Mouse (Mus musculus): Measurements from ENCODE around the gene Ddx42. TPM values are rescaled to one million over a fixed set of nuclear protein-coding genes. Genes with fewer than 3 reads are reported as not detected.

The Ddx42 gene
- polyA plus RNA-seq, 1 experiment from 2014 or later, result 35.3 TPM

- Histone ChIP-seq H3K36me3 (ENCODE audit: insufficient read depth, low read length) (peaks cover 44% of the 10 kb centered on the region), H3K9me3 (ENCODE audit: low read length) (no peaks in the 10 kb centered on the region), H3K4me2 (replicated peaks; ENCODE audit: low read depth, low read length) (no peak overlapping the region), H3K27ac (ENCODE audit: low read length) (no peak overlapping the region), H3K4me1 (ENCODE audit: insufficient read depth, low read depth, low read length) (peaks cover 12% of the 10 kb centered on the region), H3K4me3 (ENCODE audit: low read depth, low read length) (no peak overlapping the region), H3K9ac (replicated peaks; ENCODE audit: low read depth) (no peak overlapping the region), H3K27me3 (replicated peaks; ENCODE audit: insufficient read depth, low read length) (no peaks in the 10 kb centered on the region)
- WGBS, result 82% methylated on average over 9 of the region's 9 CpGs
- TF ChIP-seq CTCF (IDR thresholded peaks at IDR 0.05) (no peak), EP300 (IDR thresholded peaks at IDR 0.05) (no peak)
- no peak for ATAC-seq
- no peak for DNase-seq (ENCODE audit: low spot score)
Observed at GRCm38 (mm10) chr11:106263963-106264362, 47.2 kb downstream of the Ddx42 start.

- H3K4me2 ChIP-seq (replicated peaks; ENCODE audit: low read depth, low read length), result no peak overlapping the region
- H3K4me1 ChIP-seq (ENCODE audit: insufficient read depth, low read depth, low read length), result peaks cover 16% of the 10 kb centered on the region
- no peak overlapping the region for H3K4me3 ChIP-seq (ENCODE audit: low read depth, low read length)
- H3K9me3 ChIP-seq (ENCODE audit: low read length), result no peaks in the 10 kb centered on the region
- WGBS, result 86% methylated on average over 15 of the region's 15 CpGs
- no peak for DNase-seq (ENCODE audit: low spot score)
- peaks cover 44% of the 10 kb centered on the region for H3K36me3 ChIP-seq (ENCODE audit: insufficient read depth, low read length)
- no peak overlapping the region for H3K9ac ChIP-seq (replicated peaks; ENCODE audit: low read depth)
- H3K27ac ChIP-seq (ENCODE audit: low read length), result no peak overlapping the region
- TF ChIP-seq CTCF (IDR thresholded peaks at IDR 0.05) (no peak), EP300 (IDR thresholded peaks at IDR 0.05) (no peak)
- H3K27me3 ChIP-seq (replicated peaks; ENCODE audit: insufficient read depth, low read length), result no peaks in the 10 kb centered on the region
- no peak for ATAC-seq
Observed at GRCm38 (mm10) chr11:106264988-106265387, 48.3 kb downstream of the Ddx42 start.

- Histone ChIP-seq H3K4me1 (ENCODE audit: insufficient read depth, low read depth, low read length) (peaks cover 19% of the 10 kb centered on the region), H3K9me3 (ENCODE audit: low read length) (no peaks in the 10 kb centered on the region), H3K27ac (ENCODE audit: low read length) (no peak overlapping the region), H3K27me3 (replicated peaks; ENCODE audit: insufficient read depth, low read length) (no peaks in the 10 kb centered on the region), H3K9ac (replicated peaks; ENCODE audit: low read depth) (no peak overlapping the region), H3K4me2 (replicated peaks; ENCODE audit: low read depth, low read length) (no peak overlapping the region), H3K4me3 (ENCODE audit: low read depth, low read length) (no peak overlapping the region), H3K36me3 (ENCODE audit: insufficient read depth, low read length) (peaks cover 44% of the 10 kb centered on the region)
- TF ChIP-seq CTCF (IDR thresholded peaks at IDR 0.05) (no peak), EP300 (IDR thresholded peaks at IDR 0.05) (no peak)
- DNase-seq (ENCODE audit: low spot score) (no peak), ATAC-seq (no peak)
- 82% methylated on average over 4 of the region's 4 CpGs for WGBS
Observed at GRCm38 (mm10) chr11:106265570-106265969, 48.8 kb downstream of the Ddx42 start.

- Histone ChIP-seq H3K9ac (replicated peaks; ENCODE audit: low read depth) (no peak overlapping the region), H3K27me3 (replicated peaks; ENCODE audit: insufficient read depth, low read length) (no peaks in the 10 kb centered on the region), H3K36me3 (ENCODE audit: insufficient read depth, low read length) (peaks cover 44% of the 10 kb centered on the region), H3K4me1 (ENCODE audit: insufficient read depth, low read depth, low read length) (peaks cover 20% of the 10 kb centered on the region), H3K4me2 (replicated peaks; ENCODE audit: low read depth, low read length) (no peak overlapping the region), H3K9me3 (ENCODE audit: low read length) (no peaks in the 10 kb centered on the region), H3K27ac (ENCODE audit: low read length) (no peak overlapping the region), H3K4me3 (ENCODE audit: low read depth, low read length) (no peak overlapping the region)
- TF ChIP-seq CTCF (IDR thresholded peaks at IDR 0.05) (no peak), EP300 (IDR thresholded peaks at IDR 0.05) (no peak)
- WGBS, result 92% methylated on average over 10 of the region's 10 CpGs
- DNase-seq (ENCODE audit: low spot score) (no peak), ATAC-seq (no peak)
Observed at GRCm38 (mm10) chr11:106266431-106266830, 49.7 kb downstream of the Ddx42 start.

- Histone ChIP-seq H3K9ac (replicated peaks; ENCODE audit: low read depth) (no peak overlapping the region), H3K4me2 (replicated peaks; ENCODE audit: low read depth, low read length) (no peak overlapping the region; the same call in 1 of the 2 replicates), H3K4me1 (ENCODE audit: insufficient read depth, low read depth, low read length) (peaks cover 20% of the 10 kb centered on the region), H3K27me3 (replicated peaks; ENCODE audit: insufficient read depth, low read length) (no peaks in the 10 kb centered on the region), H3K4me3 (ENCODE audit: low read depth, low read length) (no peak overlapping the region), H3K36me3 (ENCODE audit: insufficient read depth, low read length) (peaks cover 40% of the 10 kb centered on the region), H3K27ac (ENCODE audit: low read length) (peak overlapping the region; percentile 84), H3K9me3 (ENCODE audit: low read length) (no peaks in the 10 kb centered on the region)
- ATAC-seq (no peak), DNase-seq (ENCODE audit: low spot score) (peak; percentile 50)
- 60% methylated on average over 15 of the region's 15 CpGs for WGBS
- TF ChIP-seq EP300 (IDR thresholded peaks at IDR 0.05) (no peak), CTCF (IDR thresholded peaks at IDR 0.05) (no peak)
Observed at GRCm38 (mm10) chr11:106267311-106267852, 50.7 kb downstream of the Ddx42 start.

- ATAC-seq (no peak), DNase-seq (ENCODE audit: low spot score) (no peak)
- H3K36me3 ChIP-seq (ENCODE audit: insufficient read depth, low read length), result peaks cover 35% of the 10 kb centered on the region
- 64% methylated on average over 5 of the region's 5 CpGs for WGBS
- 0 out of 2 replicates have a peak overlapping the region, but pooled peaks have one; percentile 17 for H3K4me3 ChIP-seq (ENCODE audit: low read depth, low read length)
- H3K4me1 ChIP-seq (ENCODE audit: insufficient read depth, low read depth, low read length), result peaks cover 20% of the 10 kb centered on the region
- TF ChIP-seq CTCF (IDR thresholded peaks at IDR 0.05) (no peak), EP300 (IDR thresholded peaks at IDR 0.05) (no peak)
- no peaks in the 10 kb centered on the region for H3K9me3 ChIP-seq (ENCODE audit: low read length)
- peak overlapping the region; percentile 38 for H3K4me2 ChIP-seq (replicated peaks; ENCODE audit: low read depth, low read length)
- H3K9ac ChIP-seq (replicated peaks; ENCODE audit: low read depth), result no peak overlapping the region
- peak overlapping the region; percentile 84 for H3K27ac ChIP-seq (ENCODE audit: low read length)
- no peaks in the 10 kb centered on the region for H3K27me3 ChIP-seq (replicated peaks; ENCODE audit: insufficient read depth, low read length)
Observed at GRCm38 (mm10) chr11:106267871-106268270, 51.1 kb downstream of the Ddx42 start.

Measured in lung, postnatal 0 days (tissue).